Mouse (Mus musculus) forebrain, embryonic 15.5 days (tissue): Measurements from ENCODE around the gene Macrod1. TPM values are rescaled to one million over a fixed set of nuclear protein-coding genes. Genes with fewer than 3 reads are reported as not detected.

Experiments used
- ATAC-seq: fragments of 200-750 bp; cut with Nextera tagmentation; replicated peaks from 2 replicates; pipeline ENCODE4 v1.8.0; 2017; ENCODE audit warnings: mild to moderate bottlenecking, moderate TSS enrichment, moderate library complexity
- H3K27ac ChIP-seq: fragments of 300-500 bp; sonication (generic); replicated peaks from 2 replicates; pipeline ENCODE4 v1.5.1; 2015; ENCODE audit warnings: mild to moderate bottlenecking, inconsistent platforms
- H3K27me3 ChIP-seq: fragments of 300-500 bp; sonication (generic); 2 replicates; pipeline ENCODE4 v1.6.1; 2015; ENCODE audit warnings: inconsistent platforms
- H3K36me3 ChIP-seq: fragments of 300-500 bp; sonication (generic); 2 replicates; pipeline ENCODE4 v1.6.1; 2015; ENCODE audit warnings: mild to moderate bottlenecking, inconsistent platforms
- H3K4me1 ChIP-seq: fragments of 300-500 bp; sonication (generic); 2 replicates; pipeline ENCODE4 v1.6.1; 2015; ENCODE audit warnings: inconsistent platforms
- H3K4me2 ChIP-seq: fragments of 300-500 bp; sonication (generic); replicated peaks from 2 replicates; pipeline ENCODE4 v1.6.1; 2015; ENCODE audit warnings: mild to moderate bottlenecking, inconsistent platforms
- H3K4me3 ChIP-seq: fragments of 300-500 bp; sonication (generic); 2 replicates; pipeline ENCODE4 v1.5.1; 2015; ENCODE audit warnings: mild to moderate bottlenecking, inconsistent platforms
- H3K9ac ChIP-seq: fragments of 300-500 bp; sonication (generic); replicated peaks from 2 replicates; pipeline ENCODE4 v1.6.1; 2015; ENCODE audit warnings: mild to moderate bottlenecking, inconsistent platforms
- H3K9me3 ChIP-seq: fragments of 300-500 bp; sonication (generic); 2 replicates; pipeline ENCODE4 v1.6.1; 2016; ENCODE audit warnings: inconsistent platforms
- WGBS: fragments of 180-500 bp; shearing (Covaris S2); methylation state at CpG from one replicate; pipeline ENCODE4 v1.1.7; 2015; ENCODE audit warnings: mixed read lengths; 5-methylcytosine and 5-hydroxymethylcytosine counted together
- polyA plus RNA-seq: library from polyadenylated mRNA; unstranded; fragments of >200 nt; fragmentation: Nextera tagmentation; extraction: Ambion mirVana; gene quantifications from 2 replicates; pipeline ENCODE4 v1.2.1, GENCODE M21; 2015

Macrod1 gene
- polyA plus RNA-seq, 1 experiment from 2014 or later, result 6.0 TPM

DNA sequence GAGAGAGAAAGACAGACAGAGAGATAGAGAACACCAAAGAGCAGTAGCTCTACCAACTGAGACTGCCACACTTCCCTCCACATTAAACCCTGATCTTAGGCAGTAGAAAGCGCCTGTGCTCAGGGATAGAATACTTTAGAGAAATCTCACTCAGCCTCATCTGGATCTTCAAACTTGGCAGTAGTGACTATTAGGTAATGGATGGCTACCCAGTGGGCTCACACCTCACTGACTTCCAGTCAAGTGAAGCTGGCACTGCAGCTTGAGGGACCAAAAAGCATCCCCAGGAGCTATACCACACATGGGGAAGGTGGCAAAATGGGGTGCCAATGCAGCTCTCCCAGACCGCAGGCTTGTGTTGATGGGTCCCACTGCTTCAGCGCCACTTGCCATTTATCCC is 167.6 kb downstream of the Macrod1 start:
- Histone ChIP-seq H3K4me1 (no peaks in the 10 kb centered on the region), H3K9me3 (no peaks in the 10 kb centered on the region), H3K4me3 (no peak overlapping the region), H3K36me3 (peaks cover 28% of the 10 kb centered on the region), H3K27me3 (no peaks in the 10 kb centered on the region), H3K27ac (no peak overlapping the region), H3K9ac (no peak overlapping the region), H3K4me2 (no peak overlapping the region)
- no peak for ATAC-seq
- 90% methylated on average over 3 of the region's 3 CpGs for WGBS

DNA sequence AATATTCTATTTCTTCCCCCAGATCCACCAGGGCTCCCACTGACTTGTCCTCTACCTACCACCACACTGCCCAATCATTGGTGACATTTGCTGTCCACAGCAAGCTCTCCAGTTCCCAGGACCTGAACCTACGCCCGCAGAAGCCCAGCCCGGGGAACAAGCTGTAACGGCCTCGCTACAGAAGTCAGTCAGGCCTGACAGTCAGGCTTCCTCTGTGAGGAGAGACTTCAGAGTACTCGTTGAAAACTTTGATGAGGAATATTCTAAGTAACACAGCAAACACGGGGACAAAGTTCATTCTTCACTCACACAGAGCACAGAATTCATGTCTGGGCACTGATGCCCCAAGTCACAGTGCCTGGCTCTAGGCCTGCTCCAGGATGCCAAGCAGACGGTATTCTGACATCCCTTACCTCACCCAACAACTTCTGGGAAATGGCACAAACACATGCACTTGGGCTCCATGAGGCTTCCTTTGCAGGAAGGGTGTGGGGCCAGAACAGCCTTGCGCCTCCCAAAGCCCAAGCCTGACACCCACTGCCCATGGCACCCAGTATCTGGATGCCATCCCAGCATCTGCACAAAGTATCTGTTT is 168.6 kb downstream of the Macrod1 start:
- Histone ChIP-seq H3K4me2 (no peak overlapping the region), H3K27ac (no peak overlapping the region), H3K9ac (no peak overlapping the region), H3K4me3 (no peak overlapping the region), H3K4me1 (no peaks in the 10 kb centered on the region), H3K27me3 (no peaks in the 10 kb centered on the region), H3K9me3 (no peaks in the 10 kb centered on the region), H3K36me3 (peaks cover 37% of the 10 kb centered on the region)
- WGBS, result 85% methylated on average over 9 of the region's 9 CpGs
- ATAC-seq, result no peak

DNA sequence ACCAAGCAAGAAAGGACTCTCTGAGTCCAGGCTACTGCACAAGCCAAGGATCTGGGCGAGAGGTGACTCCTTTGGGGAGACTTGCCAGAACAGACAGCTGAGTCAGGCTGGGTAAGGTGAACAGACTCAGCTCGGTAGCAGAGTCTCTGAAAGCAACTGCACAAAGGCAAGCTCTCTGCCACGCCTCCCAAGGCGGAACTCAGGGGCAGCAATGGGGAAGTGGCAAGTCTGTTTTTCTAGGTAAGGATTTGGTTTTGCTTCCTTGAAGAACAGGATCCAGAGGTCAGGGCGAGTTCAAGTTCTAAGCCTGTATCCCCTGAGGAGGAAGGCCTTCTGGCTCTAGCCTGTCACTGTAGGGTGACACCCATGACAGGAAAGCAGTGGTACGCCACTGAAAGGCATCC is 169.9 kb downstream of the Macrod1 start:
- Histone ChIP-seq H3K27ac (no peak overlapping the region), H3K4me2 (no peak overlapping the region), H3K27me3 (no peaks in the 10 kb centered on the region), H3K9me3 (no peaks in the 10 kb centered on the region), H3K9ac (no peak overlapping the region), H3K4me1 (no peaks in the 10 kb centered on the region), H3K36me3 (peaks cover 39% of the 10 kb centered on the region), H3K4me3 (no peak overlapping the region)
- 78% methylated on average over 6 of the region's 6 CpGs for WGBS
- no peak for ATAC-seq

DNA sequence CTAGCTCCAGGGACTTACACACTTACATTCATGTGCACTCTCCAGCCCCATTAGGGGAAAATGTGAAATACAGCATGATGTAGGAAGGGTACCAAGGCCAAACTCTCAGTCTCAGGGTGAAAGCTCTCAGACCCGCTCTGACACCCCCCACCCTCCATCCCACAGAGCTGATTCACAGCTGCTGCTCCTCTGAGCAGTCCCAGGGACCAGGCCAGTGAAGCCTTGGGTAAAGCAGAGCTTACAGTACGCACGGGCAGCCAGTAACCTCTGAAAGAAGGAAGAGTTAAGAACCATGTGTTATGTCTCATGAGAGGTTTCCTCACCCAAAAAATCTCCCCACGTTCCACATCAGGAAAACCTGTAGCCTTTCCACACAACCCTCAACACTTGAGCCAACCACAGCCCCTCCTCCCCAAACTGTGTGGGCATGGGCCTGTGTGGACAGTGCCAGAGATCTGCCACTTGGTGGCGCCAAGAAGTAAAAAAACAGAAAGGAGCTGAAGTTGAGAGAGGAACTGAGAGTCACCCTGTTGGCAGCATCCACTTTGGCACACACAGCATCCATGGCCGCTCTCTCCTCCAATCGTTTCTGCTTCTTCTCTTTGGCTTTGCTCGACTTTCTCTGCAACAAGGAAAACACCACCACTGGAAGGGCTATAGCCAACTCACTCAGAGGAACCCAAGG is 178.1 kb downstream of the Macrod1 start:
- Histone ChIP-seq H3K27ac (no peak overlapping the region; the same call in 1 of the 2 replicates), H3K9me3 (no peaks in the 10 kb centered on the region), H3K9ac (no peak overlapping the region), H3K4me3 (no peak overlapping the region), H3K4me2 (no peak overlapping the region), H3K27me3 (no peaks in the 10 kb centered on the region), H3K36me3 (peaks cover 21% of the 10 kb centered on the region), H3K4me1 (peaks cover 13% of the 10 kb centered on the region)
- ATAC-seq, result peak; percentile 93
- 47% methylated on average over 8 of the region's 8 CpGs for WGBS

- Histone ChIP-seq H3K36me3 (peaks cover 14% of the 10 kb centered on the region), H3K4me1 (peaks cover 21% of the 10 kb centered on the region), H3K27me3 (no peaks in the 10 kb centered on the region), H3K27ac (no peak overlapping the region), H3K4me3 (no peak overlapping the region), H3K9ac (no peak overlapping the region), H3K9me3 (no peaks in the 10 kb centered on the region), H3K4me2 (no peak overlapping the region)
- 91% methylated on average over 9 of the region's 9 CpGs for WGBS
- no peak for ATAC-seq
Observed at GRCm38 (mm10) chr19:7235461-7235860, 178.9 kb downstream of the Macrod1 start.

GRCm38 (mm10) chr19:7236011-7236410 is 179.4 kb downstream of the Macrod1 start:
- H3K36me3 ChIP-seq, result peaks cover 14% of the 10 kb centered on the region
- WGBS, result 90% methylated on average over 2 of the region's 2 CpGs
- no peak for ATAC-seq

DNA sequence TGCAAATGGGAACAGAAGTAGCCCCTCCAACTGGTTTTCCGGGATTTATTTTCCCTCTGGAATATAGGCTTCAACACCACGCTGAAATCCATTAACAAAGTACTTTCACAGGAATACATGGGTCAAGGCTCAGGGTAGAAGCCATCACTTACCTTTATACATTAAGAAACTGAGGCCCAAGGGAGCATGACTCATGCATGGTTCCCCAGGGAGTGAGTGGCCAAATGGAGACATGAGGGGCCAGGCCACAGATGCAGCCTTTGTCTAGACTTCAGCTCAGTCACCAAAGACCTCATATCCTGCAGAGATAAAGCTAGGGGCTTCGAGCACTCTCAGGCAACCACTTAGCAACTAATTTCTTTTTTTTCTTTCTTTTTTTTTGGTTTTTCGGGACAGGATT is 180.1 kb downstream of the Macrod1 start:
- Histone ChIP-seq H3K27me3 (no peaks in the 10 kb centered on the region), H3K27ac (no peak overlapping the region), H3K9me3 (no peaks in the 10 kb centered on the region), H3K9ac (no peak overlapping the region), H3K4me1 (peaks cover 25% of the 10 kb centered on the region), H3K36me3 (peaks cover 14% of the 10 kb centered on the region), H3K4me3 (no peak overlapping the region), H3K4me2 (no peak overlapping the region)
- 85% methylated on average over 4 of the region's 4 CpGs for WGBS
- no peak for ATAC-seq

More at GRCm38 (mm10) chr19:7236011-7236410, 179.4 kb downstream of the Macrod1 start:
- no peak overlapping the region for H3K4me2 ChIP-seq
- H3K9me3 ChIP-seq, result no peaks in the 10 kb centered on the region
- H3K4me3 ChIP-seq, result no peak overlapping the region
- H3K9ac ChIP-seq, result no peak overlapping the region
- peaks cover 21% of the 10 kb centered on the region for H3K4me1 ChIP-seq
- no peaks in the 10 kb centered on the region for H3K27me3 ChIP-seq
- no peak overlapping the region for H3K27ac ChIP-seq

- Histone ChIP-seq H3K36me3 (no peaks in the 10 kb centered on the region), H3K27me3 (no peaks in the 10 kb centered on the region), H3K27ac (no peak overlapping the region), H3K4me3 (peak overlapping the region; percentile 59), H3K4me2 (peak overlapping the region; percentile 94), H3K9me3 (no peaks in the 10 kb centered on the region), H3K4me1 (peaks cover 25% of the 10 kb centered on the region), H3K9ac (peak overlapping the region; percentile 75)
- no peak for ATAC-seq
- WGBS, result 78% methylated on average over 3 of the region's 3 CpGs
Observed at GRCm38 (mm10) chr19:7239574-7239973, 183.0 kb downstream of the Macrod1 start.

- Histone ChIP-seq H3K4me2 (peak overlapping the region; percentile 94), H3K27ac (peak overlapping the region; percentile 77), H3K4me3 (peak overlapping the region; percentile 59), H3K27me3 (no peaks in the 10 kb centered on the region), H3K36me3 (no peaks in the 10 kb centered on the region), H3K4me1 (peaks cover 22% of the 10 kb centered on the region), H3K9me3 (no peaks in the 10 kb centered on the region), H3K9ac (peak overlapping the region; percentile 75)
- WGBS, result 2% methylated on average over 13 of the region's 13 CpGs
- ATAC-seq, result no peak; the same call in none of the 2 replicates
Observed at GRCm38 (mm10) chr19:7240291-7240690, 183.7 kb downstream of the Macrod1 start.

DNA sequence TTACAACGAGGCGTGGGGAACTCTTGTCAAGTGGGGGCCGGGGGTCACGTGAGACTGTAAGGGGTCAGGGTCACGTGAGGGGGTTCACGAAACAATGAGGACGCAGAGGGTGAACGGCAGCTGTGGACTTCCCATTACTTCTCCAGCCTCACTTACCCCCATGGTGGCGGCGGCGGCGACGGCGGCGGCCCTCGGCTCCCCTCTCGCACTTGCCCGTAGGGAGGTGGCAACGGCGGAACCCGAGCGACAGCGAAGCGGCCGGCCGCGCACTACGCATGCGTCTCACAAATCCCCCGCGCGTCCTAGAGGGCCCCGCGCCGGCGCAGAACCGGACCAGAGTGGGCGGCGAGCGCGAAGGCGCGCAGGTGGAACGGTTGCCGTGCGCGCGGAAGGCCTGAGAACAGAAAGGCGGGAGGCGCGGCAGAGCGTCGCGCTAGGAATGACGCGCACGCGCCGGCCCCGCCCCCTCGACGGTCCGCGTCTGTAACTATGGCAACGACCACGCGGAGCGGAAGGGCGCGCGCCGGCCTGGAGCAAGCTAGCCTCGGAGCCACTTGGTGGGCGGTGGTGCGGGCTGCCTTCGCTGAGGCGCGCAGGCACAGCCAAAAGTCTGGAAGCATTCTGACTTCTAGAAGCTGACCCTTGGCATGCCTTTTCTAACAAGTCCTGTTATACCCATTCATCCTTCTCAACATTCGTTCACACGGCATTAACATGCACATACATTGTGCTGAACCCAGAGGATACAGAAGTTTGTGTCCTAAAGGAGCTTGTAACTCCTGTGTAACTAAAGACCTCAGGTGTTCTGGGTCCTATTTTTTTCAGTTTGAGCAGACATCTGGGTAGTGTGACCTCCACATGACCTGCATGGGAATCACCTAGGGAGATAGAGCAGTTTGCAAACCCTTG is 184.4 kb downstream of the Macrod1 start, which contains the start of gene Naa40:
TSS of gene Naa40 (minus strand) at position 402 of the 909 bp plus-strand sequence.
- Histone ChIP-seq H3K4me3 (peak within 1 kb of the TSS; percentile 59), H3K4me2 (peak within 1 kb of the TSS; percentile 94), H3K9ac (peak within 1 kb of the TSS; percentile 75), H3K27ac (peak within 1 kb of the TSS; percentile 77), H3K4me1 (peaks cover 20% of the 10 kb centered on the region), H3K27me3 (no peaks in the 10 kb centered on the region), H3K9me3 (no peaks in the 10 kb centered on the region), H3K36me3 (no peaks in the 10 kb centered on the region)
- under 1% methylated on average over 79 of the region's 80 CpGs for WGBS
- ATAC-seq, result peak; percentile 96

DNA sequence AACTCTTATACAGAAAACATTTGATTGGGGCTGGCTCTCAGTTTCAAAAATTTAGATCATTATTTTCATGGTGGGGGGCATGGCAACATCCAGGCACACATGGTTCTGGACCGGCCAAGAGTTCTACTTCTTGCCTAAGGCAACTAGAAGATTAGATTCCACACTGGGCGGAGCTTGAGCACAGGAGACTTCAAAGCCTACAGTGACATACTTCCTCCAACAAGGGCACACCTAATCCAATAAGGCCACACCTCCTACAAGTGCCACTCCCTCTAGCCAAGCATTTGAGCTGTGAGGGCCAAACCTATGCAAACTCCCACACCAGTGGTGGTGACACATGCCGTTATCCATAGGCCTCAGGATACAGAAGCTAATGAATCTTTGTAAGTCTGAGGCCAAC is 189.4 kb downstream of the Macrod1 start:
- no peaks in the 10 kb centered on the region for H3K36me3 ChIP-seq
- no peak overlapping the region for H3K4me2 ChIP-seq
- H3K9ac ChIP-seq, result no peak overlapping the region
- H3K4me3 ChIP-seq, result no peak overlapping the region
- H3K4me1 ChIP-seq, result peaks cover 4% of the 10 kb centered on the region
- H3K27ac ChIP-seq, result no peak overlapping the region
- H3K9me3 ChIP-seq, result no peaks in the 10 kb centered on the region
- ATAC-seq, result no peak
- WGBS, result 84% methylated on average over 3 of the region's 3 CpGs
- no peaks in the 10 kb centered on the region for H3K27me3 ChIP-seq
